Mouse (Mus musculus) embryonic facial prominence, embryonic 11.5 days (tissue): ENCODE measurements around the gene Prph. TPM values are rescaled to one million over a fixed set of nuclear protein-coding genes. Genes with fewer than 3 reads are reported as not detected.

ENCODE experiments used
- ATAC-seq: fragments of 200-750 bp; cut with Nextera tagmentation; replicated peaks from 2 replicates; pipeline ENCODE4 v1.8.0; 2017; ENCODE audit warnings: low read depth; ENCODE audit not compliant: insufficient number of reproducible peaks, low FRiP score, low TSS enrichment
- DNase-seq: peaks from one replicate; pipeline ENCODE4 v3.0.0-alpha.2; 2015; ENCODE audit warnings: low spot score
- H3K27ac ChIP-seq: fragments of 300-500 bp; sonication (generic); replicated peaks from 2 replicates; pipeline ENCODE4 v1.5.1; 2014; ENCODE audit warnings: mild to moderate bottlenecking, low read depth, low read length, control low read depth
- H3K27me3 ChIP-seq: fragments of 300-500 bp; sonication (generic); 2 replicates; pipeline ENCODE4 v1.6.1; 2014; ENCODE audit warnings: mild to moderate bottlenecking, low read length, moderate library complexity, mixed read lengths; ENCODE audit not compliant: control insufficient read depth, insufficient read depth
- H3K36me3 ChIP-seq: fragments of 300-500 bp; sonication (generic); replicated peaks from 2 replicates; pipeline ENCODE4 v1.6.1; 2014; ENCODE audit warnings: low read depth, mild to moderate bottlenecking, low read length, moderate library complexity, mixed read lengths; ENCODE audit not compliant: control insufficient read depth, insufficient read depth
- H3K4me1 ChIP-seq: fragments of 300-500 bp; sonication (generic); 2 replicates; pipeline ENCODE4 v1.6.1; 2014; ENCODE audit warnings: low read length, mixed read lengths; ENCODE audit not compliant: control insufficient read depth, insufficient read depth
- H3K4me2 ChIP-seq: fragments of 300-500 bp; sonication (generic); 2 replicates; pipeline ENCODE4 v1.6.1; 2014; ENCODE audit warnings: low read depth, mild to moderate bottlenecking, control low read depth, low read length, moderate library complexity
- H3K4me3 ChIP-seq: fragments of 300-500 bp; sonication (generic); 2 replicates; pipeline ENCODE4 v1.5.1; 2014; ENCODE audit warnings: low read depth, low read length, control low read depth
- H3K9ac ChIP-seq: fragments of 300-500 bp; sonication (generic); replicated peaks from 2 replicates; pipeline ENCODE4 v1.6.1; 2014; ENCODE audit warnings: mild to moderate bottlenecking, control low read depth, low read length
- H3K9me3 ChIP-seq: fragments of 300-500 bp; sonication (generic); replicated peaks from 2 replicates; pipeline ENCODE4 v1.6.1; 2016; ENCODE audit warnings: mild to moderate bottlenecking, low read length, inconsistent platforms, mixed read lengths; ENCODE audit not compliant: control insufficient read depth
- WGBS: fragments of 180-500 bp; shearing (Covaris S2); extraction: QIAGEN DNeasy Blood & Tissue Kit; methylation state at CpG from one replicate; pipeline ENCODE4 v1.1.7; 2014; 5-methylcytosine and 5-hydroxymethylcytosine counted together
- polyA plus RNA-seq: library from polyadenylated mRNA; unstranded; fragments of >200 nt; fragmentation: Nextera tagmentation; extraction: Ambion mirVana; gene quantifications from 2 replicates; pipeline ENCODE4 v1.2.1, GENCODE M21; 2014

Prph gene
- polyA plus RNA-seq, 1 experiment from 2014 or later: 17.1 TPM

DNA sequence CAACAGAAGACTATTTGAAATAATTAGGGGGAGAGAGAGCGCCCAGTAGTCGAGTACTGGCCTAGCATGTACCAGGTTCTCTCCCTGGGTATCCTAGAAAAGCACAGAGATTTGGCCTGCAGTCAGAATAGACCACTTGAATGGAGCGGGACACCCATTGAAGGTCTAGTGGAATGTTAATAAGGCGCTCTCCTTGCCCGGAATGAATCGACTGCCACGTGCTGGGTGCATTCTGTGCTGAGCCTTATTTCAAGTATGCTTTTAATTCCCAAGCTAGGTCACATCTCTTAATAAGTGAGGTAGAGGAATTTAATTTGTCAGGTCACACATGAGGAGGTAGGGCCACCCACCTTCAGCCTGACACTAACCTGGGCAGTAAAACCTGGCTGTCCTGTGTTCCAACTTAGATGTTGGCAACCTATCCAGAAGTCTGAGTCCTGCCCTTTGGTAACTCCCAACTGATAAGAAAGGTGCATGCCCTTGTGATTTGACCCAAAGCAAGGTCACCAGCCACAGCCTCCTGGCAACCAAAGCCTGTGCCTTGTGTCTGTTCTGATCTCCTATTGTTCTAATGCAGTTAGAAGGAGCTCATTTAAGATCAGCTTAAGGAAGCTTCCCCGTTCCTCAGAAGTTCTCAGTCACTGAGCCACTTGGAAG, 18.6 kb upstream of the Prph start:
- DNase-seq (no peak), ATAC-seq (no peak)
- no peaks in the 10 kb centered on the region for H3K9me3 ChIP-seq
- H3K9ac ChIP-seq: no peak overlapping the region
- no peak overlapping the region for H3K27ac ChIP-seq
- no peaks in the 10 kb centered on the region; the same call in 1 of the 2 replicates for H3K4me1 ChIP-seq
- H3K27me3 ChIP-seq: no peaks in the 10 kb centered on the region
- H3K36me3 ChIP-seq: no peaks in the 10 kb centered on the region; the same call in none of the 2 replicates
- H3K4me3 ChIP-seq: no peak overlapping the region
- H3K4me2 ChIP-seq: no peak overlapping the region
- 91% methylated on average over 8 of the region's 8 CpGs for WGBS

DNA sequence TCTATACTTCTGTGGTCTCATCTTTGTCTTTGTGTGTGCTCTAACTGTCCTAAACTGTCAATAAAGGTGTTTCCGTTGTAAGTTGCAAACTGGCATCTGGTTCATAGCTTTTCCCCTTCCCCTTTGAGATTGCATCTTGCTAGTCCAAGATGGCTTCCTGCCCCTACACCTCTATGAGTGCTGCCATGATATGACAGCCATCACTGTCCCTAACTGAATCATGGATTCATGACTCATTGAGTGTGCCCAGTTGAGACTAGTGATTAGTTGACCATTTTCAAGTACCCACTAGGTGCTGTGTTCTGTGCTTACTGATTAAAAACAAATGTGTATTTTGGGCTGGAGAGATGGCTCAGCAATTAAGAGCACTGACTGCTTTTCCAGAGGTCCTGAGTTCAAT, 16.9 kb upstream of the Prph start:
- no peak for DNase-seq
- WGBS: 88% methylated on average over 1 of the region's 1 CpGs

GRCm38 (mm10) chr15:99038797-99039196, 16.2 kb upstream of the Prph start:
- Histone ChIP-seq H3K27me3 (no peaks in the 10 kb centered on the region), H3K4me3 (no peak overlapping the region), H3K9me3 (no peaks in the 10 kb centered on the region), H3K4me2 (no peak overlapping the region), H3K9ac (no peak overlapping the region), H3K4me1 (no peaks in the 10 kb centered on the region), H3K36me3 (no peaks in the 10 kb centered on the region; the same call in none of the 2 replicates), H3K27ac (no peak overlapping the region)
- DNase-seq (no peak), ATAC-seq (no peak)
- WGBS: 88% methylated on average over 5 of the region's 5 CpGs

More for the DNA sequence above, 16.9 kb upstream of the Prph start:
- no peaks in the 10 kb centered on the region for H3K4me1 ChIP-seq
- H3K36me3 ChIP-seq: no peaks in the 10 kb centered on the region; the same call in none of the 2 replicates
- H3K27me3 ChIP-seq: no peaks in the 10 kb centered on the region
- no peak overlapping the region for H3K4me3 ChIP-seq
- H3K27ac ChIP-seq: no peak overlapping the region
- no peak for ATAC-seq
- no peak overlapping the region for H3K4me2 ChIP-seq
- H3K9me3 ChIP-seq: no peaks in the 10 kb centered on the region
- H3K9ac ChIP-seq: no peak overlapping the region

DNA sequence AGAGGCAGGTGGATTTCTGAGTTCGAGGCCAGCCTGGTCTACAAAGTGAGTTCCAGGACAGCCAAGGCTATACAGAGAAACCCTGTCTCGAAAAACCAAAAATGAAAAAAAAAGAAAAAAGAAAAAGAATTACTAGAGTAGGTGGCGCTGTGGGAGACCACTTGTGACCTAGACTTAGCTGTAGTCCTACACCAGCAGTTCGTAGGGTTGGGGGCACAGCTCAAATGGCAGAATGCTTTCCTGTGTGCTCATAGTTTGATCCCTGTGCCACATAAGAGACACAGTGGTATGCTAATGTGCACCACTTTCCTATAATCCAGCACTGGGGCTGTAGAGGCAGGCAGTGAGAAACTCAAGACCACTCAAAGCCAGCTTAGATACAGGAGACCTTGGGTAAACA, 15.7 kb upstream of the Prph start:
- Histone ChIP-seq H3K9ac (no peak overlapping the region), H3K4me3 (no peak overlapping the region), H3K27ac (no peak overlapping the region), H3K36me3 (no peaks in the 10 kb centered on the region; the same call in none of the 2 replicates), H3K27me3 (no peaks in the 10 kb centered on the region), H3K4me1 (no peaks in the 10 kb centered on the region), H3K9me3 (no peaks in the 10 kb centered on the region), H3K4me2 (no peak overlapping the region)
- 89% methylated on average over 4 of the region's 4 CpGs for WGBS
- ATAC-seq: no peak
- DNase-seq: no peak

GRCm38 (mm10) chr15:99039996-99040919, 14.7 kb upstream of the Prph start:
- Histone ChIP-seq H3K4me2 (no peak overlapping the region), H3K4me3 (no peak overlapping the region), H3K27ac (no peak overlapping the region), H3K9ac (no peak overlapping the region), H3K9me3 (no peaks in the 10 kb centered on the region), H3K36me3 (no peaks in the 10 kb centered on the region; the same call in none of the 2 replicates), H3K4me1 (no peaks in the 10 kb centered on the region), H3K27me3 (no peaks in the 10 kb centered on the region)
- DNase-seq: no peak
- no peak; the same call in 1 of the 2 replicates for ATAC-seq
- WGBS: 69% methylated on average over 26 of the region's 26 CpGs

DNA sequence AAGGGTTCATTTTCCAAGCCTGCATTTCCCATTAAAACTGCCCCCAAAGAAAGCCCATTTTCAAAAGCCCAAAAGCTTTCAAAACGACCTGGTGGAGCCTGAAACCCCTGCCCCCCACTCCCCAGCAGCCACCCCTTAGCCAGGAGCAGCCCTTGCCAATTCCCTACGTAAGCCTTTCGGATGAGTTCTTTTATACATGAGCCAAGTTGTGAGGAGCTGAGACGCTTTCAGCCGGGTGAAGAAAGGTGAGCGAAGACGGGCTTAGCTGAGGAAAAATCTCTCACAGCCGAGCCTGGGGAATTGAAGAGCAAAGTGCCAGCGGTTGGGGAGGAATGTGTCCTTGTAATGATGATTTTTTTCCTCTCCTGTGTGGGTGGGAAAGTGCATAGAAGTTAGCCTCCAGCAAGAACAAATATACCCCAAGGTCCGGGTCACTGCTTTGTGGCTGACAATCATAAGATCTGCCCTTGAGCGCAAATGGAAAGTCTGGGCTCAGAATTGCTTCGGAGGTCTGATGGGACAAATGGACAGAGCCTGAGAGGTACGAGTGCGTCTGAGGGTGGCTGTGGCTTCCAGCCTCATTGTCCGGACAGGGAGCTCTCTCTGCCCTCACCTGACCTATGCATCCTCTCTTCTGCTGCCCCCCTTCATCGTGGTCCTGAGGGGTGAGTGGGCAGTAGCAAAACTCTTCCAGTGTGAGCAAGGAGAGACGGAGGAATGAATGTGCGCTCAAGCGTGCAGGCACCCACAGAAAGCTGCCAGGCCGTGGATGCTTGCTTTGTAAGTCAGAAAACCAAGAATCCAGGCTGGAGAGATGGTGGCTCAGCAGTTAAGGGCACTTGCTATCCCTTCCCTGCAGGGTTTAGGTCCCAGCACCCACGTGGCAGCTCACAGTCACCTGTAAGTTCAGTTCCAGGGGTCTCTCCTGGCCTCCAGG, 13.8 kb upstream of the Prph start:
- Histone ChIP-seq H3K9me3 (no peaks in the 10 kb centered on the region), H3K27me3 (no peaks in the 10 kb centered on the region), H3K4me3 (no peak overlapping the region), H3K4me1 (no peaks in the 10 kb centered on the region), H3K27ac (no peak overlapping the region), H3K9ac (no peak overlapping the region), H3K4me2 (no peak overlapping the region), H3K36me3 (no peaks in the 10 kb centered on the region; the same call in none of the 2 replicates)
- DNase-seq (no peak), ATAC-seq (no peak)
- 55% methylated on average over 21 of the region's 21 CpGs for WGBS

GRCm38 (mm10) chr15:99042334-99042733, 12.6 kb upstream of the Prph start:
- Histone ChIP-seq H3K27me3 (no peaks in the 10 kb centered on the region), H3K36me3 (no peaks in the 10 kb centered on the region), H3K27ac (no peak overlapping the region), H3K4me2 (no peak overlapping the region), H3K9ac (no peak overlapping the region), H3K4me3 (no peak overlapping the region), H3K9me3 (no peaks in the 10 kb centered on the region), H3K4me1 (no peaks in the 10 kb centered on the region)
- 85% methylated on average over 5 of the region's 5 CpGs for WGBS
- DNase-seq (no peak), ATAC-seq (no peak)
